Comparison of ENCODE assay signal across 7 mouse cellular contexts in genomic region chr10:80137626-80138552, GRCm38 (mm10). TPM values are rescaled to one million over a fixed set of nuclear protein-coding genes. Genes with fewer than 3 reads are reported as not detected.
DNase-seq lines count a peak whose midpoint lies in the region; ATAC-seq and TF ChIP-seq lines count a peak whose summit lies in the region.

No protein-coding gene starts in this region.

- peak overlapping the region; percentile 89 for H3K9ac ChIP-seq in kidney, embryonic 16.5 days (replicated peaks; ENCODE audit: low read length)
- H3K9ac ChIP-seq in MEL (ENCODE audit: control insufficient read depth, low read depth, low read length, poor library complexity, severe bottlenecking) = peak overlapping the region; percentile 89
- H3K9ac ChIP-seq in embryonic facial prominence, embryonic 11.5 days (replicated peaks; ENCODE audit: low read length) = peak overlapping the region; percentile 81
- peak overlapping the region; percentile 78 for H3K9ac ChIP-seq in intestine, embryonic 16.5 days (ENCODE audit: low read depth, low read length)

- H3K4me1 ChIP-seq in kidney, embryonic 16.5 days (ENCODE audit: insufficient read depth, low read length) = peaks cover 41% of the 10 kb centered on the region
- peaks cover 0 to 14% of the 10 kb centered on the region in 2 experiments; a peak in 3 of 4 replicates for H3K4me1 ChIP-seq in MEL (ENCODE audit: control insufficient read depth in 1 of 2, insufficient read depth in 2 of 2, low read length in 2 of 2)
- H3K4me1 ChIP-seq in embryonic facial prominence, embryonic 11.5 days (ENCODE audit: control insufficient read depth, insufficient read depth, low read length) = peaks cover 14% of the 10 kb centered on the region
- H3K4me1 ChIP-seq in intestine, embryonic 16.5 days (ENCODE audit: control insufficient read depth, insufficient read depth, low read length) = peaks cover 40% of the 10 kb centered on the region

- ATAC-seq in kidney, embryonic 16.5 days (ENCODE audit: low FRiP score, low TSS enrichment) = no peak
- ATAC-seq in embryonic facial prominence, embryonic 11.5 days (replicated peaks; ENCODE audit: insufficient number of reproducible peaks, low FRiP score, low TSS enrichment, low read depth) = no peak
- no peak for ATAC-seq in intestine, embryonic 16.5 days

- no peak for TF ChIP-seq EP300 in MEL (IDR thresholded peaks at IDR 0.05; ENCODE audit: low read depth in 1 of 2, low read length in 2 of 2)

- no peak for DNase-seq in kidney, adult 8-10 months
- DNase-seq in MEL (ENCODE audit: low read depth, low spot score) = no peak
- DNase-seq in embryonic facial prominence, embryonic 11.5 days (ENCODE audit: low spot score) = peak; percentile 28
- DNase-seq in naive thymus-derived CD4-positive, alpha-beta T cell, adult 2 months (ENCODE audit: low read depth) = peak; percentile 78
- no peak for DNase-seq in frontal cortex, postnatal 14 days (ENCODE audit: low spot score in 2 of 2)

- peak overlapping the region; percentile 80 for H3K4me3 ChIP-seq in kidney, embryonic 16.5 days (ENCODE audit: low read length)
- H3K4me3 ChIP-seq in MEL (ENCODE audit: control insufficient read depth in 1 of 2, insufficient read depth in 1 of 2, low read depth in 2 of 2, low read length in 2 of 2) = peak overlapping the region; percentile 76 to 77
- H3K4me3 ChIP-seq in embryonic facial prominence, embryonic 11.5 days (ENCODE audit: low read depth, low read length) = peak overlapping the region; percentile 76
- H3K4me3 ChIP-seq in intestine, embryonic 16.5 days (ENCODE audit: low read length) = peak overlapping the region; percentile 73

- TF ChIP-seq RAD21 in MEL (IDR thresholded peaks at IDR 0.05; ENCODE audit: low read depth, low read length) = no peak

- H3K9me3 ChIP-seq in kidney, embryonic 16.5 days (ENCODE audit: low read length) = no peaks in the 10 kb centered on the region
- H3K9me3 ChIP-seq in MEL (replicated peaks; ENCODE audit: insufficient read depth, low read length) = no peaks in the 10 kb centered on the region
- H3K9me3 ChIP-seq in embryonic facial prominence, embryonic 11.5 days (replicated peaks; ENCODE audit: control insufficient read depth, low read length) = no peaks in the 10 kb centered on the region
- no peaks in the 10 kb centered on the region for H3K9me3 ChIP-seq in intestine, embryonic 16.5 days (ENCODE audit: control insufficient read depth, low read length)

- peaks cover 11% of the 10 kb centered on the region; the same call in 1 of the 2 replicates for H3K36me3 ChIP-seq in kidney, embryonic 16.5 days (ENCODE audit: insufficient read depth, low read length)
- peaks cover 0 to 8% of the 10 kb centered on the region in 2 experiments; a peak in 2 of 4 replicates for H3K36me3 ChIP-seq in MEL (ENCODE audit: control insufficient read depth in 1 of 2, insufficient read depth in 2 of 2, low read length in 2 of 2)
- no peaks in the 10 kb centered on the region for H3K36me3 ChIP-seq in embryonic facial prominence, embryonic 11.5 days (replicated peaks; ENCODE audit: control insufficient read depth, insufficient read depth, low read depth, low read length)
- H3K36me3 ChIP-seq in intestine, embryonic 16.5 days (ENCODE audit: control insufficient read depth, insufficient read depth, low read length) = no peaks in the 10 kb centered on the region

- peak overlapping the region; percentile 99 for H3K4me2 ChIP-seq in kidney, embryonic 16.5 days (replicated peaks; ENCODE audit: low read depth, low read length)
- H3K4me2 ChIP-seq in embryonic facial prominence, embryonic 11.5 days (ENCODE audit: low read depth, low read length) = peak overlapping the region; percentile 98
- H3K4me2 ChIP-seq in intestine, embryonic 16.5 days (ENCODE audit: low read depth, low read length) = peak overlapping the region; percentile 98

- TF ChIP-seq POLR2A in MEL (IDR thresholded peaks at IDR 0.05; ENCODE audit: control insufficient read depth in 1 of 2, insufficient read depth in 1 of 2, low read depth in 1 of 2, low read length in 2 of 2, poor library complexity in 1 of 2) = no peak

- H3K27me3 ChIP-seq in kidney, embryonic 16.5 days (ENCODE audit: insufficient read depth, low read length) = peaks cover 20% of the 10 kb centered on the region
- no peaks in the 10 kb centered on the region for H3K27me3 ChIP-seq in MEL (ENCODE audit: control insufficient read depth in 1 of 2, insufficient read depth in 2 of 2, low read length in 2 of 2)
- peaks cover 19% of the 10 kb centered on the region for H3K27me3 ChIP-seq in embryonic facial prominence, embryonic 11.5 days (ENCODE audit: control insufficient read depth, insufficient read depth, low read length)
- H3K27me3 ChIP-seq in intestine, embryonic 16.5 days (replicated peaks; ENCODE audit: control insufficient read depth, insufficient read depth, low read length) = peaks cover 14% of the 10 kb centered on the region; the same call in 1 of the 2 replicates

- H3K27ac ChIP-seq in kidney, embryonic 16.5 days (ENCODE audit: low read length) = peak overlapping the region; percentile 35
- H3K27ac ChIP-seq in MEL (ENCODE audit: control insufficient read depth, low read depth, low read length) = no peak overlapping the region
- no peak overlapping the region; the same call in 1 of the 2 replicates for H3K27ac ChIP-seq in embryonic facial prominence, embryonic 11.5 days (replicated peaks; ENCODE audit: low read depth, low read length)
- H3K27ac ChIP-seq in intestine, embryonic 16.5 days (ENCODE audit: low read length) = no peak overlapping the region

- peaks cover 16% of the 10 kb centered on the region for H3K79me2 ChIP-seq in MEL (ENCODE audit: control insufficient read depth, insufficient read depth, low read length, poor library complexity)

- WGBS in kidney, embryonic 16.5 days = 3% methylated on average over 22 of the region's 33 CpGs
- 6% methylated on average over 29 of the region's 33 CpGs for WGBS in embryonic facial prominence, embryonic 11.5 days
- 6% methylated on average over 30 of the region's 33 CpGs for WGBS in intestine, embryonic 16.5 days

- no peak for TF ChIP-seq CTCF in MEL (IDR thresholded peaks at IDR 0.05 in 2 of 3, conservative IDR thresholded peaks at IDR 0.05 in 1 of 3; ENCODE audit: control insufficient read depth in 1 of 3, insufficient read depth in 1 of 3, low read depth in 2 of 3, low read length in 3 of 3, poor library complexity in 1 of 3, severe bottlenecking in 1 of 3)

TF ChIP-seq in MEL, 35 proteins besides CTCF, POLR2A, EP300 and RAD21:
- TF ChIP-seq UBTF (IDR thresholded peaks at IDR 0.05; ENCODE audit: borderline replicate concordance, insufficient read depth, low read depth, low read length) (no peak), CHD1 (IDR thresholded peaks at IDR 0.05; ENCODE audit: low read depth, low read length) (no peak), MXI1 (IDR thresholded peaks at IDR 0.05; ENCODE audit: low read depth, low read length) (no peak), MEF2A (IDR thresholded peaks at IDR 0.05; ENCODE audit: extremely low read depth, insufficient replicate concordance, low read depth, low read length, poor library complexity, severe bottlenecking) (no peak), ZNF384 (IDR thresholded peaks at IDR 0.05; ENCODE audit: low read depth, low read length) (no peak)

RNA-seq across cellular contexts. Expression of gene Atp5d, which starts 0.5 kb away (rescaled TPM):
- 676 and 688 TPM in 2 replicates for polyA plus RNA-seq in kidney, embryonic 16.5 days (2015; fragmentation: Nextera tagmentation; extraction: Ambion mirVana)
- 308 and 324 TPM in 2 replicates for total RNA-seq in MEL (2012; rRNA removed)
- polyA plus RNA-seq in MEL (2012; ENCODE audit: insufficient read depth in 1 of 2, insufficient read length in 2 of 2, low read depth in 1 of 2, low replicate concordance in 2 of 2, missing spikeins in 1 of 2) = 100 to 1,000 TPM; 300 to 657 TPM
- polyA plus RNA-seq in embryonic facial prominence, embryonic 11.5 days (2014; fragmentation: Nextera tagmentation; extraction: Ambion mirVana) = 360 and 371 TPM in 2 replicates
- 846 and 854 TPM in 2 replicates for polyA plus RNA-seq in intestine, embryonic 16.5 days (2015; fragmentation: Nextera tagmentation; extraction: Ambion mirVana)

RNA-seq across cellular contexts. Expression of gene Cbarp, which starts 2.7 kb away (rescaled TPM):
- 6.4 and 7.3 TPM in 2 replicates for polyA plus RNA-seq in kidney, embryonic 16.5 days (2015; fragmentation: Nextera tagmentation; extraction: Ambion mirVana)
- total RNA-seq in MEL (2012; rRNA removed) = 4.8 and 6.8 TPM in 2 replicates
- polyA plus RNA-seq in MEL (2012; ENCODE audit: insufficient read depth in 1 of 2, insufficient read length in 2 of 2, low read depth in 1 of 2, low replicate concordance in 2 of 2, missing spikeins in 1 of 2) = 10 to 100 TPM in 1 of 2 experiments, not detected in 1; 19.3 TPM
- polyA plus RNA-seq in embryonic facial prominence, embryonic 11.5 days (2014; fragmentation: Nextera tagmentation; extraction: Ambion mirVana) = 6.8 and 9.0 TPM in 2 replicates
- 5.1 TPM in 2 replicates for polyA plus RNA-seq in intestine, embryonic 16.5 days (2015; fragmentation: Nextera tagmentation; extraction: Ambion mirVana)

RNA-seq across cellular contexts. Expression of gene Midn, which starts 10.2 kb away (rescaled TPM):
- polyA plus RNA-seq in kidney, embryonic 16.5 days (2015; fragmentation: Nextera tagmentation; extraction: Ambion mirVana) = 15.9 and 16.8 TPM in 2 replicates
- total RNA-seq in MEL (2012; rRNA removed) = 8.1 and 8.3 TPM in 2 replicates
- polyA plus RNA-seq in MEL (2012; ENCODE audit: insufficient read depth in 1 of 2, insufficient read length in 2 of 2, low read depth in 1 of 2, low replicate concordance in 2 of 2, missing spikeins in 1 of 2) = 10 to 100 TPM in 1 of 2 experiments, not detected in 1; 26.7 TPM
- 60.3 and 62.1 TPM in 2 replicates for polyA plus RNA-seq in embryonic facial prominence, embryonic 11.5 days (2014; fragmentation: Nextera tagmentation; extraction: Ambion mirVana)
- polyA plus RNA-seq in intestine, embryonic 16.5 days (2015; fragmentation: Nextera tagmentation; extraction: Ambion mirVana) = 8.8 and 10.3 TPM in 2 replicates

RNA-seq across cellular contexts. Expression of gene Stk11, which starts 22.3 kb away (rescaled TPM):
- polyA plus RNA-seq in kidney, embryonic 16.5 days (2015; fragmentation: Nextera tagmentation; extraction: Ambion mirVana) = 18.2 and 20.2 TPM in 2 replicates
- 77.8 and 108 TPM in 2 replicates for total RNA-seq in MEL (2012; rRNA removed)
- 100 to 1,000 TPM in 1 of 2 experiments, not detected in 1; 188 TPM for polyA plus RNA-seq in MEL (2012; ENCODE audit: insufficient read depth in 1 of 2, insufficient read length in 2 of 2, low read depth in 1 of 2, low replicate concordance in 2 of 2, missing spikeins in 1 of 2)
- 16.6 and 18.5 TPM in 2 replicates for polyA plus RNA-seq in embryonic facial prominence, embryonic 11.5 days (2014; fragmentation: Nextera tagmentation; extraction: Ambion mirVana)
- 13.8 and 15.7 TPM in 2 replicates for polyA plus RNA-seq in intestine, embryonic 16.5 days (2015; fragmentation: Nextera tagmentation; extraction: Ambion mirVana)

RNA-seq across cellular contexts. Expression of gene Cirbp, which starts 27.9 kb away (rescaled TPM):
- polyA plus RNA-seq in kidney, embryonic 16.5 days (2015; fragmentation: Nextera tagmentation; extraction: Ambion mirVana) = 96.2 and 101 TPM in 2 replicates
- 21.2 and 27.2 TPM in 2 replicates for total RNA-seq in MEL (2012; rRNA removed)
- polyA plus RNA-seq in MEL (2012; ENCODE audit: insufficient read depth in 1 of 2, insufficient read length in 2 of 2, low read depth in 1 of 2, low replicate concordance in 2 of 2, missing spikeins in 1 of 2) = 10 to 100 TPM in 1 of 2 experiments, not detected in 1; 56.6 TPM
- 74.0 and 77.8 TPM in 2 replicates for polyA plus RNA-seq in embryonic facial prominence, embryonic 11.5 days (2014; fragmentation: Nextera tagmentation; extraction: Ambion mirVana)
- 53.2 and 62.6 TPM in 2 replicates for polyA plus RNA-seq in intestine, embryonic 16.5 days (2015; fragmentation: Nextera tagmentation; extraction: Ambion mirVana)

Comparison
In these comparisons a context has a peak if more than half of its experiments do, and no peak if none do; other contexts are left out.
1. DNase-seq: peak in embryonic facial prominence, embryonic 11.5 days (single experiment) and naive thymus-derived CD4-positive, alpha-beta T cell, adult 2 months (single experiment); none in kidney, adult 8-10 months (0 of 2), MEL (single experiment) and frontal cortex, postnatal 14 days (0 of 2).
2. Peak in every context shown above with its lines, with median percentiles within 50 percentile points of each other: H3K4me2 ChIP-seq, H3K4me3 ChIP-seq and H3K9ac ChIP-seq.